Mouse (Mus musculus) brain, embryonic 14.5 days (tissue): Measurements from ENCODE around the gene Ubxn10.

Experiments used
- CTCF ChIP-seq: fragments of 200-500 bp; IDR thresholded peaks from 2 replicates; pipeline ENCODE4 v1.5.1; 2012; ENCODE audit warnings: inconsistent platforms, mild to moderate bottlenecking, moderate library complexity, borderline replicate concordance; ENCODE audit not compliant: insufficient read depth, insufficient read length; ENCODE audit errors: extremely low read depth
- POLR2A ChIP-seq: fragments of 200-500 bp; IDR thresholded peaks from 2 replicates; pipeline ENCODE4 v1.6.1; 2012; ENCODE audit warnings: mild to moderate bottlenecking, inconsistent platforms, borderline replicate concordance; ENCODE audit not compliant: poor library complexity, insufficient read depth, insufficient read length, severe bottlenecking; ENCODE audit errors: extremely low read depth

- TF ChIP-seq CTCF (no peak), POLR2A (no peak)
Measured at GRCm38 (mm10) chr4:138782098-138782497, 45.1 kb upstream of the Ubxn10 start.
